Comparison of ENCODE assay signal across 47 mouse cellular contexts in the genomic region with DNA sequence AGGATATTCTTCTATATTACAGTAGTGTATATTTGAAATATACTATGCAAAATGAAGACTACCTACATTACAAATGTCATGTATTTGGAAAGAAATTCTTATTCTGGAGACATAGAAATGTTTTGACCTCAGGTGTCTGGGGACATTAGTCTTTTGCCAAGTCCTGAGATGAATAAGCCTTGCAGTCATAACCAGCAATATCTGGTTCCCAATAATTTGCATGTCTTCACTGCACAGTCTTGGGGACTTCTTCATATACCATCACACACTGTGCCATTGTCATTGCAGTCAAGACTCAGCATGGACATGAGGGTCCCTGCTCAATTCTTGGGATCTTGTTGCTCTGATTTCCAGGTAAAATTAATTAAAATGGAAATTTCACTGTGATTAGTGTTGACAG. TPM values are rescaled to one million over a fixed set of nuclear protein-coding genes. Genes with fewer than 3 reads are reported as not detected.
"Had no signal": no experiment of that assay in that cellular context is flagged by ENCODE, and none has a peak within 500 bp of the region (broad histone marks: within the 10 kb centered on the region; RNA-seq: fewer than 3 reads in every experiment).

No protein-coding gene starts in this region.

- H3K4me3 ChIP-seq: limb, embryonic 10.5 days; limb, embryonic 12.5 days; limb, embryonic 13.5 days; limb, embryonic 15.5 days; liver, embryonic 12.5 days; liver, embryonic 13.5 days; liver, embryonic 15.5 days; lung, embryonic 15.5 days; megakaryocyte, embryonic 14.5 days; midbrain, embryonic 10.5 days; midbrain, embryonic 12.5 days; midbrain, embryonic 13.5 days; midbrain, embryonic 15.5 days; myocyte had no signal

- H3K4me2 ChIP-seq: limb, embryonic 12.5 days; limb, embryonic 13.5 days; limb, embryonic 15.5 days; liver, embryonic 11.5 days; liver, embryonic 12.5 days; liver, embryonic 13.5 days; liver, embryonic 15.5 days; lung, embryonic 14.5 days; lung, embryonic 15.5 days; midbrain, embryonic 11.5 days; midbrain, embryonic 12.5 days; midbrain, embryonic 13.5 days; midbrain, embryonic 15.5 days had no signal

- H3K36me3 ChIP-seq: limb, embryonic 10.5 days; limb, embryonic 12.5 days; limb, embryonic 13.5 days; limb, embryonic 15.5 days; liver, embryonic 12.5 days; liver, embryonic 13.5 days; liver, embryonic 15.5 days; lung, embryonic 15.5 days; midbrain, embryonic 10.5 days; midbrain, embryonic 12.5 days; midbrain, embryonic 13.5 days; midbrain, embryonic 15.5 days had no signal

- H3K9ac ChIP-seq: limb, embryonic 12.5 days; limb, embryonic 13.5 days; limb, embryonic 15.5 days; liver, embryonic 12.5 days; liver, embryonic 13.5 days; liver, embryonic 14.5 days; liver, embryonic 15.5 days; liver, postnatal 0 days; lung, embryonic 14.5 days; lung, embryonic 15.5 days; midbrain, embryonic 12.5 days; midbrain, embryonic 13.5 days; midbrain, embryonic 15.5 days had no signal

- H3K9me3 ChIP-seq: limb, embryonic 10.5 days; limb, embryonic 15.5 days; liver, embryonic 12.5 days; liver, embryonic 13.5 days; liver, embryonic 15.5 days; lung, embryonic 15.5 days; megakaryocyte, embryonic 14.5 days; midbrain, embryonic 13.5 days; midbrain, embryonic 15.5 days had no signal

- DNase-seq: left cerebral cortex, postnatal 4 days; liver; liver, embryonic 13.5 days; liver, postnatal 0 days; lung, adult 18-20 months; lung, adult 2 months; lung, embryonic 14.5 days; lung, postnatal 10 days; lung, postnatal 14 days; lung, postnatal 36 days; lung, postnatal 4 days; midbrain, embryonic 14.5 days had no signal

- H3K27me3 ChIP-seq: limb, embryonic 12.5 days; limb, embryonic 13.5 days; limb, embryonic 15.5 days; liver, embryonic 12.5 days; liver, embryonic 13.5 days; liver, embryonic 15.5 days; lung, embryonic 15.5 days; megakaryocyte, embryonic 14.5 days; midbrain, embryonic 12.5 days; midbrain, embryonic 13.5 days; midbrain, embryonic 15.5 days had no signal

- H3K4me1 ChIP-seq: limb, embryonic 10.5 days; limb, embryonic 12.5 days; limb, embryonic 13.5 days; limb, embryonic 15.5 days; liver, embryonic 12.5 days; liver, embryonic 13.5 days; liver, embryonic 15.5 days; lung, embryonic 15.5 days; megakaryocyte, embryonic 14.5 days; midbrain, embryonic 10.5 days; midbrain, embryonic 12.5 days; midbrain, embryonic 13.5 days; midbrain, embryonic 15.5 days had no signal

- H3K27ac ChIP-seq: limb, embryonic 10.5 days; limb, embryonic 12.5 days; limb, embryonic 13.5 days; limb, embryonic 15.5 days; liver, embryonic 12.5 days; liver, embryonic 13.5 days; liver, embryonic 14.5 days; liver, embryonic 15.5 days; lung, embryonic 15.5 days; macrophage; midbrain, embryonic 10.5 days; midbrain, embryonic 12.5 days; midbrain, embryonic 13.5 days; midbrain, embryonic 15.5 days had no signal

RNA-seq across cellular contexts. Expression of gene Olfr161, which starts 27.3 kb away (rescaled TPM):
- total RNA-seq: left cerebral cortex, adult 8-10 months; left cerebral cortex, postnatal 10 days; left cerebral cortex, postnatal 14 days; left cerebral cortex, postnatal 25 days; left cerebral cortex, postnatal 36 days; left cerebral cortex, postnatal 4 days; liver, adult 2 months; megakaryocyte progenitor cell, adult 5-6 weeks; megakaryocyte, adult 5-6 weeks; megakaryocyte-erythroid progenitor cell, adult 5-6 weeks; midbrain, postnatal 0 days; monocyte, adult 5-6 weeks had no signal
- polyA plus RNA-seq: limb, embryonic 10.5 days; limb, embryonic 11.5 days; limb, embryonic 12.5 days; limb, embryonic 13.5 days; limb, embryonic 14.5 days; limb, embryonic 15.5 days; liver, adult 2 months; liver, embryonic 11.5 days; liver, embryonic 12.5 days; liver, embryonic 13.5 days; liver, embryonic 14.5 days; liver, embryonic 15.5 days; liver, embryonic 16.5 days; liver, postnatal 0 days; lung, adult 2 months; lung, embryonic 14.5 days; lung, embryonic 15.5 days; lung, embryonic 16.5 days; lung, postnatal 0 days; macrophage; midbrain, embryonic 10.5 days; midbrain, embryonic 11.5 days; midbrain, embryonic 12.5 days; midbrain, embryonic 13.5 days; midbrain, embryonic 14.5 days; midbrain, embryonic 15.5 days; midbrain, embryonic 16.5 days; midbrain, postnatal 0 days; myocyte; neural tube, embryonic 11.5 days had no signal
